Mouse (Mus musculus) E14TG2a.4 (cell line): Measurements from ENCODE around the gene Stxbp4.

Experiments used
- H3K27me3 ChIP-seq: 2 replicates; pipeline ENCODE4 v1.6.1; 2014; ENCODE audit warnings: low read length, control low read depth; ENCODE audit not compliant: insufficient read depth
- H3K36me3 ChIP-seq: 2 replicates; pipeline ENCODE4 v1.6.1; 2014; ENCODE audit warnings: low read length, control low read depth; ENCODE audit not compliant: insufficient read depth
- H3K4me1 ChIP-seq: replicated peaks from 2 replicates; pipeline ENCODE4 v1.6.1; 2014; ENCODE audit warnings: low read depth, low read length, control low read depth
- H3K4me3 ChIP-seq: replicated peaks from 2 replicates; pipeline ENCODE4 v1.5.1; 2014; ENCODE audit warnings: mild to moderate bottlenecking, low read length
- H3K9me3 ChIP-seq: 2 replicates; pipeline ENCODE4 v1.6.1; 2014; ENCODE audit warnings: low read length, control low read depth
- CTCF ChIP-seq: conservative IDR thresholded peaks from 2 replicates; pipeline ENCODE4 v1.5.1; 2014; ENCODE audit warnings: low read length
- NANOG ChIP-seq: IDR thresholded peaks from 2 replicates; pipeline ENCODE4 v1.6.1; 2014; ENCODE audit warnings: borderline replicate concordance, low read length, mixed read lengths
- POU5F1 ChIP-seq: IDR thresholded peaks from 2 replicates; pipeline ENCODE4 v1.6.1; 2014; ENCODE audit warnings: low read length, borderline replicate concordance

Stxbp4 gene

GRCm38 (mm10) chr11:90663052-90663451, 25.2 kb upstream of the Stxbp4 start:
- peaks cover 16% of the 10 kb centered on the region; the same call in 1 of the 2 replicates for H3K4me1 ChIP-seq
- TF ChIP-seq POU5F1 (no peak), CTCF (no peak), NANOG (no peak)
- H3K27me3 ChIP-seq, result no peaks in the 10 kb centered on the region
- no peaks in the 10 kb centered on the region for H3K9me3 ChIP-seq
- H3K36me3 ChIP-seq, result peaks cover 26% of the 10 kb centered on the region
- no peak overlapping the region for H3K4me3 ChIP-seq

GRCm38 (mm10) chr11:90660662-90661061, 22.8 kb upstream of the Stxbp4 start:
- no peak for TF ChIP-seq CTCF
- TF ChIP-seq POU5F1, result no peak
- TF ChIP-seq NANOG, result no peak
- Histone ChIP-seq H3K9me3 (peaks cover 5% of the 10 kb centered on the region; the same call in 1 of the 2 replicates), H3K36me3 (peaks cover 45% of the 10 kb centered on the region), H3K4me1 (peaks cover 16% of the 10 kb centered on the region), H3K27me3 (no peaks in the 10 kb centered on the region), H3K4me3 (no peak overlapping the region)

GRCm38 (mm10) chr11:90657527-90657926, 19.6 kb upstream of the Stxbp4 start:
- TF ChIP-seq NANOG (no peak), POU5F1 (no peak), CTCF (no peak)
- H3K27me3 ChIP-seq, result no peaks in the 10 kb centered on the region

GRCm38 (mm10) chr11:90652603-90653002, 14.7 kb upstream of the Stxbp4 start:
- TF ChIP-seq POU5F1, result no peak
- TF ChIP-seq CTCF, result no peak
- no peak for TF ChIP-seq NANOG
- Histone ChIP-seq H3K4me1 (no peaks in the 10 kb centered on the region), H3K36me3 (peaks cover 72% of the 10 kb centered on the region), H3K27me3 (no peaks in the 10 kb centered on the region), H3K4me3 (no peak overlapping the region), H3K9me3 (peaks cover 8% of the 10 kb centered on the region; the same call in 1 of the 2 replicates)

More at GRCm38 (mm10) chr11:90657527-90657926, 19.6 kb upstream of the Stxbp4 start:
- Histone ChIP-seq H3K4me3 (no peak overlapping the region), H3K4me1 (no peaks in the 10 kb centered on the region; the same call in 1 of the 2 replicates), H3K9me3 (peaks cover 8% of the 10 kb centered on the region; the same call in 1 of the 2 replicates), H3K36me3 (peaks cover 56% of the 10 kb centered on the region)

GRCm38 (mm10) chr11:90650231-90650885, 12.5 kb upstream of the Stxbp4 start:
- Histone ChIP-seq H3K4me3 (no peak overlapping the region), H3K36me3 (peaks cover 77% of the 10 kb centered on the region), H3K9me3 (0 out of 2 replicates have a peak, but pooled peaks cover under 1% of the 10 kb centered on the region), H3K4me1 (no peaks in the 10 kb centered on the region), H3K27me3 (no peaks in the 10 kb centered on the region)
- TF ChIP-seq POU5F1 (no peak), CTCF (no peak), NANOG (no peak)

- Histone ChIP-seq H3K4me1 (no peaks in the 10 kb centered on the region), H3K36me3 (peaks cover 79% of the 10 kb centered on the region), H3K9me3 (no peaks in the 10 kb centered on the region), H3K4me3 (no peak overlapping the region), H3K27me3 (no peaks in the 10 kb centered on the region)
- no peak for TF ChIP-seq CTCF
- TF ChIP-seq NANOG, result no peak
- no peak for TF ChIP-seq POU5F1
These were observed 11.9 kb upstream of the Stxbp4 start for GRCm38 (mm10) chr11:90649777-90650176.

- peaks cover 32% of the 10 kb centered on the region for H3K36me3 ChIP-seq
- peaks cover 18% of the 10 kb centered on the region for H3K4me1 ChIP-seq
- peak overlapping the region; percentile 91 for H3K4me3 ChIP-seq
- no peak for TF ChIP-seq CTCF
- TF ChIP-seq POU5F1, result no peak
- no peak for TF ChIP-seq NANOG
- H3K9me3 ChIP-seq, result no peaks in the 10 kb centered on the region
- H3K27me3 ChIP-seq, result no peaks in the 10 kb centered on the region
These were observed 487 bp upstream of the Stxbp4 start for GRCm38 (mm10) chr11:90638312-90638830.

- Histone ChIP-seq H3K27me3 (no peaks in the 10 kb centered on the region), H3K9me3 (no peaks in the 10 kb centered on the region), H3K4me3 (no peak overlapping the region), H3K36me3 (peaks cover 2% of the 10 kb centered on the region; the same call in 1 of the 2 replicates), H3K4me1 (peaks cover 12% of the 10 kb centered on the region)
- TF ChIP-seq NANOG (no peak), CTCF (no peak), POU5F1 (no peak)
These were observed 3.2 kb downstream of the Stxbp4 start for GRCm38 (mm10) chr11:90634661-90635060.
